Mouse (Mus musculus) heart, postnatal 0 days (tissue): Measurements from ENCODE around the gene Mrtfa.

Source experiments
- CTCF ChIP-seq: IDR thresholded peaks from 2 replicates; pipeline ENCODE4 v1.5.1; 2016; ENCODE audit warnings: antibody characterized with exemption, control low read depth, low read depth
- EP300 ChIP-seq: IDR thresholded peaks from 2 replicates; pipeline ENCODE4 v1.6.1; 2016; ENCODE audit warnings: antibody characterized with exemption, low read depth

- TF ChIP-seq CTCF (no peak), EP300 (no peak)
Measured at GRCm38 (mm10) chr15:81212976-81213375, 22.4 kb upstream of the Mrtfa start.
